Mouse (Mus musculus) ES-E14 (cell line): Measurements from ENCODE around the gene Lrrc8d. TPM values are rescaled to one million over a fixed set of nuclear protein-coding genes. Genes with fewer than 3 reads are reported as not detected.

Source experiments
- DNase-seq: peaks from one replicate; pipeline ENCODE4 v3.0.0-alpha.2; 2013; ENCODE audit warnings: low read depth, low spot score
- H3K27ac ChIP-seq: 2 replicates; pipeline ENCODE4 v1.5.1; 2012; ENCODE audit warnings: low read depth, mild to moderate bottlenecking, low read length, moderate library complexity, mixed read lengths; ENCODE audit not compliant: poor library complexity, insufficient read depth, severe bottlenecking
- H3K36me3 ChIP-seq: 2 replicates; pipeline ENCODE4 v1.6.1; 2012; ENCODE audit warnings: mild to moderate bottlenecking, low read length, moderate library complexity, mixed read lengths; ENCODE audit not compliant: control insufficient read depth, poor library complexity, insufficient read depth, severe bottlenecking
- H3K4me1 ChIP-seq, 2 experiments: fragments of 150-350 bp in 1 of 2; sonication (generic) in 1 of 2; 2 replicates each; pipeline ENCODE4 v1.6.1; 2012; ENCODE audit warnings: low read length in 2 of 2, mild to moderate bottlenecking in 1 of 2, mixed read lengths in 1 of 2; ENCODE audit not compliant: control insufficient read depth in 2 of 2, insufficient read depth in 2 of 2, poor library complexity in 1 of 2
- H3K4me3 ChIP-seq, 2 experiments: fragments of 150-350 bp in 1 of 2; sonication (generic) in 1 of 2; 2 replicates each; pipeline ENCODE4 v1.5.1; 2012; ENCODE audit warnings: low read length in 2 of 2, low read depth in 1 of 2, mild to moderate bottlenecking in 1 of 2, mixed read lengths in 1 of 2; ENCODE audit not compliant: insufficient read depth in 1 of 2, poor library complexity in 1 of 2, severe bottlenecking in 1 of 2
- H3K9ac ChIP-seq: 2 replicates; pipeline ENCODE4 v1.6.1; 2012; ENCODE audit warnings: low read depth, mild to moderate bottlenecking, low read length, mixed read lengths; ENCODE audit not compliant: poor library complexity, insufficient read depth, severe bottlenecking
- H3K9me3 ChIP-seq: fragments of 150-350 bp; sonication (generic); 2 replicates; pipeline ENCODE4 v1.6.1; 2012; ENCODE audit warnings: low read depth, mild to moderate bottlenecking, low read length; ENCODE audit not compliant: control insufficient read depth, insufficient read depth
- CHD2 ChIP-seq: IDR thresholded peaks from 2 replicates; pipeline ENCODE4 v1.6.1; 2014; ENCODE audit warnings: mild to moderate bottlenecking, low read depth, low read length, inconsistent platforms
- HCFC1 ChIP-seq: IDR thresholded peaks from 2 replicates; pipeline ENCODE4 v1.6.1; 2012; ENCODE audit warnings: low read length, inconsistent platforms, borderline replicate concordance; ENCODE audit not compliant: insufficient read depth
- MAFK ChIP-seq: IDR thresholded peaks from 2 replicates; pipeline ENCODE4 v1.6.1; 2014; ENCODE audit warnings: mild to moderate bottlenecking, low read depth, low read length, inconsistent platforms; ENCODE audit not compliant: insufficient read depth
- ZC3H11A ChIP-seq: IDR thresholded peaks from 2 replicates; pipeline ENCODE4 v1.6.1; 2012; ENCODE audit warnings: low read depth, mild to moderate bottlenecking, inconsistent platforms, low read length, borderline replicate concordance
- ZNF384 ChIP-seq: IDR thresholded peaks from 2 replicates; pipeline ENCODE4 v1.6.1; 2012; ENCODE audit warnings: low read depth, low read length, inconsistent platforms
- in situ Hi-C, 2 experiments: fragments of 600-800 bp; cut with MboI; formaldehyde crosslinking; loops; one replicate each; pipeline ENCODE4 v1.15.1; 2025; ENCODE audit warnings: low sequenced_read_pairs in 2 of 2, inconsistent platforms in 1 of 2; ENCODE audit not compliant: unreplicated experiment in 2 of 2
- total RNA-seq: library from RNA; depleted of rRNA; stranded (reverse); fragments of 300-350 nt; gene quantifications from 2 replicates; pipeline ENCODE4 v1.2.3, GENCODE M21; 2012

Gene Lrrc8d
- total RNA-seq, 1 experiment, result 23.2 TPM

- DNase-seq, result no peak
- no peak overlapping the region for H3K9ac ChIP-seq
- TF ChIP-seq ZNF384 (no peak), CHD2 (no peak), ZC3H11A (no peak), MAFK (no peak), HCFC1 (no peak)
- in situ Hi-C loops, result no loop called here
- H3K36me3 ChIP-seq, result peaks cover 23% of the 10 kb centered on the region
- H3K27ac ChIP-seq, result no peak overlapping the region
- H3K9me3 ChIP-seq, result no peaks in the 10 kb centered on the region
- H3K4me3 ChIP-seq, result no peak overlapping the region
- H3K4me1 ChIP-seq, result peaks cover 2 to 12% of the 10 kb centered on the region in 2 experiments; a peak in 2 of 4 replicates
Observed at GRCm38 (mm10) chr5:105807461-105807860, 107.7 kb downstream of the Lrrc8d start.

- no peak for TF ChIP-seq ZC3H11A
- TF ChIP-seq MAFK, result no peak
- TF ChIP-seq HCFC1, result no peak
- TF ChIP-seq CHD2, result no peak
- no peak for TF ChIP-seq ZNF384
- Histone ChIP-seq H3K27ac (no peak overlapping the region), H3K36me3 (peaks cover 39% of the 10 kb centered on the region), H3K4me1 (peaks cover 2 to 12% of the 10 kb centered on the region in 2 experiments; a peak in 2 of 4 replicates), H3K9me3 (no peaks in the 10 kb centered on the region), H3K4me3 (no peak overlapping the region), H3K9ac (no peak overlapping the region)
- in situ Hi-C loops, result no loop called here
- DNase-seq, result no peak
Observed at GRCm38 (mm10) chr5:105809056-105809455, 109.3 kb downstream of the Lrrc8d start.

GRCm38 (mm10) chr5:105813036-105813435 lies 113.3 kb downstream of the Lrrc8d start:
- Histone ChIP-seq H3K36me3 (peaks cover 37% of the 10 kb centered on the region), H3K4me3 (no peak overlapping the region), H3K27ac (no peak overlapping the region), H3K4me1 (peaks cover 1 to 5% of the 10 kb centered on the region in 2 experiments; a peak in 1 of 4 replicates), H3K9me3 (no peaks in the 10 kb centered on the region), H3K9ac (no peak overlapping the region)
- in situ Hi-C loops, result no loop called here
- no peak for DNase-seq
- TF ChIP-seq CHD2 (no peak), ZC3H11A (no peak), HCFC1 (no peak), ZNF384 (no peak), MAFK (no peak)

- H3K4me1 ChIP-seq, result 0 out of 4 replicates have a peak, but pooled peaks cover 0 to 2% of the 10 kb centered on the region in 2 experiments
- peaks cover 36% of the 10 kb centered on the region for H3K36me3 ChIP-seq
- H3K27ac ChIP-seq, result no peak overlapping the region
- no peak for DNase-seq
- H3K9me3 ChIP-seq, result no peaks in the 10 kb centered on the region
- in situ Hi-C loops, result no loop called here
- no peak for TF ChIP-seq MAFK
- TF ChIP-seq ZNF384, result no peak
- no peak for TF ChIP-seq ZC3H11A
- no peak overlapping the region for H3K4me3 ChIP-seq
- no peak overlapping the region for H3K9ac ChIP-seq
Observed at GRCm38 (mm10) chr5:105813974-105814373, 114.2 kb downstream of the Lrrc8d start.

- no peak overlapping the region for H3K9ac ChIP-seq
- H3K9me3 ChIP-seq, result no peaks in the 10 kb centered on the region
- TF ChIP-seq ZC3H11A (no peak), MAFK (no peak)
- H3K27ac ChIP-seq, result no peak overlapping the region
- in situ Hi-C loops, result no loop called here
- no peak overlapping the region for H3K4me3 ChIP-seq
- DNase-seq, result no peak
- peaks cover 29% of the 10 kb centered on the region for H3K36me3 ChIP-seq
- H3K4me1 ChIP-seq, result peaks cover 0 to 4% of the 10 kb centered on the region in 2 experiments; a peak in 1 of 4 replicates
Observed at GRCm38 (mm10) chr5:105816118-105816517, 116.3 kb downstream of the Lrrc8d start.
